Mouse (Mus musculus) E14TG2a.4 (cell line): Measurements from ENCODE around the gene Ablim1.

Experiments used
- CTCF ChIP-seq: conservative IDR thresholded peaks from 2 replicates; pipeline ENCODE4 v1.5.1; 2014; ENCODE audit warnings: low read length
- POU5F1 ChIP-seq: IDR thresholded peaks from 2 replicates; pipeline ENCODE4 v1.6.1; 2014; ENCODE audit warnings: low read length, borderline replicate concordance

- TF ChIP-seq CTCF (no peak), POU5F1 (no peak)
Measured at GRCm38 (mm10) chr19:57111301-57111700, 203.4 kb downstream of the Ablim1 start.
